Mouse (Mus musculus) urinary bladder, postnatal 4 days (tissue): ENCODE results near the gene Gm6367.
"Not testable (repeated sequence)": the region's sequence is repeated elsewhere in the genome, so short reads cannot be mapped to it uniquely, and the experiment has no call there.

ENCODE experiments used
- DNase-seq, 2 experiments: peaks; one replicate each; pipeline ENCODE4 v3.0.0; 2021 to 2022; ENCODE audit warnings: low spot score in 2 of 2

Gm6367 gene

DNA sequence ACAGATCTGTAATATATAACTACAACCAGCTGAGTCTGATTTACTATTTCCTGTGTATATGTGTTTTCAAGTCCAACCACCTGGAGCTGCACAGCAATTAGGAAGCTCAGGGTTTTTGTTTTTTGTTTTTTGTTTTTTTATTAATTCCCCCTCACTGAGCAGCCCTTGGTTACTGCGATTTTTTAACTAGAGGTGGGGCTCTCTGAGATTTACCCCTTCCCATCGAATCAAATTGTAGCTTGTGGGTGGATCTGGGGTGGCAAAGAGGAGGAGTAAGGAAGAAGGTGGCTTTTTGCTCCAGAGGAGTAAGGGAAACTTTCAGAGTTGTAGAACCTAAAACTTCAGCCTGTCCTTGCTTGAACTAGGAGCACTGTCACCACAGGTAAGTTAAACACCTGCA is at the start of gene Gm6367:
Gene Gm6367 (plus strand): TSS at position 301 of the 400 bp plus-strand sequence.
- not testable (repeated sequence) for DNase-seq
